Mouse (Mus musculus): Measurements from ENCODE around the gene Ddx31. TPM values are rescaled to one million over a fixed set of nuclear protein-coding genes. Genes with fewer than 3 reads are reported as not detected.
A peak's percentile ranks its signal among the peaks of the same experiment; 100 is the strongest.

Gene Ddx31
- polyA plus RNA-seq (2015; fragmentation: Nextera tagmentation; extraction: Ambion mirVana) = 3.6 and 3.9 TPM in 2 replicates

GRCm38 (mm10) chr2:28840222-28840951 lies at the start of gene Ddx31, which contains the start of gene Gtf3c4:
Gene Ddx31, plus strand, starts transcription at chr2:28840406.
Gene Gtf3c4, minus strand, starts transcription at chr2:28840360.
- Histone ChIP-seq H3K9me3 (replicated peaks; ENCODE audit: control insufficient read depth, low read length) (no peaks in the 10 kb centered on the region), H3K4me1 (ENCODE audit: control insufficient read depth, low read depth, low read length) (peaks cover 28% of the 10 kb centered on the region), H3K27ac (ENCODE audit: low read length) (peak within 1 kb of the TSS; percentile 82), H3K36me3 (ENCODE audit: control insufficient read depth, insufficient read depth) (no peaks in the 10 kb centered on the region), H3K27me3 (ENCODE audit: control insufficient read depth, insufficient read depth, low read depth, low read length) (no peaks in the 10 kb centered on the region), H3K9ac (ENCODE audit: low read depth, low read length) (peak within 1 kb of the TSS; percentile 87), H3K4me3 (ENCODE audit: low read depth, low read length) (peak within 1 kb of the TSS; percentile 96), H3K4me2 (ENCODE audit: low read depth, low read length) (peak within 1 kb of the TSS; percentile 74)
- peak; percentile 94 for ATAC-seq (ENCODE audit: low read depth)
- under 1% methylated on average over 63 of the region's 63 CpGs for WGBS (ENCODE audit: insufficient replicate concordance)

GRCm38 (mm10) chr2:28792931-28793610 lies 47.1 kb upstream of the Ddx31 start:
- Histone ChIP-seq H3K4me1 (ENCODE audit: control insufficient read depth, low read depth, low read length) (no peaks in the 10 kb centered on the region), H3K9me3 (replicated peaks; ENCODE audit: control insufficient read depth, low read length) (no peaks in the 10 kb centered on the region), H3K4me2 (ENCODE audit: low read depth, low read length) (no peak overlapping the region), H3K27me3 (ENCODE audit: control insufficient read depth, insufficient read depth, low read depth, low read length) (no peaks in the 10 kb centered on the region), H3K9ac (ENCODE audit: low read depth, low read length) (no peak overlapping the region), H3K27ac (ENCODE audit: low read length) (no peak overlapping the region), H3K36me3 (ENCODE audit: control insufficient read depth, insufficient read depth) (no peaks in the 10 kb centered on the region), H3K4me3 (ENCODE audit: low read depth, low read length) (no peak overlapping the region)
- 17% methylated on average over 5 of the region's 6 CpGs for WGBS (ENCODE audit: insufficient replicate concordance)
- no peak for ATAC-seq (ENCODE audit: low read depth)

GRCm38 (mm10) chr2:28794623-28795022 lies 45.6 kb upstream of the Ddx31 start:
- Histone ChIP-seq H3K4me2 (ENCODE audit: low read depth, low read length) (no peak overlapping the region), H3K4me1 (ENCODE audit: control insufficient read depth, low read depth, low read length) (no peaks in the 10 kb centered on the region), H3K27ac (ENCODE audit: low read length) (no peak overlapping the region), H3K36me3 (ENCODE audit: control insufficient read depth, insufficient read depth) (no peaks in the 10 kb centered on the region), H3K4me3 (ENCODE audit: low read depth, low read length) (no peak overlapping the region), H3K9me3 (replicated peaks; ENCODE audit: control insufficient read depth, low read length) (no peaks in the 10 kb centered on the region), H3K27me3 (ENCODE audit: control insufficient read depth, insufficient read depth, low read depth, low read length) (no peaks in the 10 kb centered on the region), H3K9ac (ENCODE audit: low read depth, low read length) (no peak overlapping the region)
- no peak for ATAC-seq (ENCODE audit: low read depth)
- WGBS (ENCODE audit: insufficient replicate concordance) = 64% methylated on average over 5 of the region's 5 CpGs

- ATAC-seq (ENCODE audit: low read depth) = no peak
- 15% methylated on average over 8 of the region's 8 CpGs for whole genome bisulfite sequencing (ENCODE audit: insufficient replicate concordance)
- no peak overlapping the region for H3K27ac ChIP-seq (ENCODE audit: low read length)
These were observed 43.9 kb upstream of the Ddx31 start for GRCm38 (mm10) chr2:28796298-28796697.

GRCm38 (mm10) chr2:28797490-28798106 lies 42.6 kb upstream of the Ddx31 start:
- H3K36me3 ChIP-seq (ENCODE audit: control insufficient read depth, insufficient read depth) = no peaks in the 10 kb centered on the region
- H3K27ac ChIP-seq (ENCODE audit: low read length) = no peak overlapping the region
- H3K4me3 ChIP-seq (ENCODE audit: low read depth, low read length) = no peak overlapping the region
- WGBS (ENCODE audit: insufficient replicate concordance) = 58% methylated on average over 18 of the region's 18 CpGs
- no peaks in the 10 kb centered on the region for H3K4me1 ChIP-seq (ENCODE audit: control insufficient read depth, low read depth, low read length)
- no peak overlapping the region for H3K4me2 ChIP-seq (ENCODE audit: low read depth, low read length)
- H3K9me3 ChIP-seq (replicated peaks; ENCODE audit: control insufficient read depth, low read length) = no peaks in the 10 kb centered on the region
- H3K9ac ChIP-seq (ENCODE audit: low read depth, low read length) = no peak overlapping the region
- H3K27me3 ChIP-seq (ENCODE audit: control insufficient read depth, insufficient read depth, low read depth, low read length) = no peaks in the 10 kb centered on the region
- ATAC-seq (ENCODE audit: low read depth) = no peak

More at GRCm38 (mm10) chr2:28796298-28796697, 43.9 kb upstream of the Ddx31 start:
- no peak overlapping the region for H3K4me3 ChIP-seq (ENCODE audit: low read depth, low read length)
- H3K27me3 ChIP-seq (ENCODE audit: control insufficient read depth, insufficient read depth, low read depth, low read length) = no peaks in the 10 kb centered on the region
- H3K9ac ChIP-seq (ENCODE audit: low read depth, low read length) = no peak overlapping the region
- no peaks in the 10 kb centered on the region for H3K4me1 ChIP-seq (ENCODE audit: control insufficient read depth, low read depth, low read length)
- H3K9me3 ChIP-seq (replicated peaks; ENCODE audit: control insufficient read depth, low read length) = no peaks in the 10 kb centered on the region
- H3K36me3 ChIP-seq (ENCODE audit: control insufficient read depth, insufficient read depth) = no peaks in the 10 kb centered on the region
- no peak overlapping the region for H3K4me2 ChIP-seq (ENCODE audit: low read depth, low read length)

- H3K27ac ChIP-seq (ENCODE audit: low read length) = no peak overlapping the region
- no peaks in the 10 kb centered on the region for H3K9me3 ChIP-seq (replicated peaks; ENCODE audit: control insufficient read depth, low read length)
- no peak overlapping the region for H3K4me3 ChIP-seq (ENCODE audit: low read depth, low read length)
- no peaks in the 10 kb centered on the region for H3K27me3 ChIP-seq (ENCODE audit: control insufficient read depth, insufficient read depth, low read depth, low read length)
- H3K4me2 ChIP-seq (ENCODE audit: low read depth, low read length) = no peak overlapping the region
- H3K9ac ChIP-seq (ENCODE audit: low read depth, low read length) = no peak overlapping the region
- ATAC-seq (ENCODE audit: low read depth) = no peak
- H3K36me3 ChIP-seq (ENCODE audit: control insufficient read depth, insufficient read depth) = no peaks in the 10 kb centered on the region
- 12% methylated on average over 3 of the region's 3 CpGs for WGBS (ENCODE audit: insufficient replicate concordance)
- H3K4me1 ChIP-seq (ENCODE audit: control insufficient read depth, low read depth, low read length) = no peaks in the 10 kb centered on the region
These were observed 41.8 kb upstream of the Ddx31 start for GRCm38 (mm10) chr2:28798390-28798789.

GRCm38 (mm10) chr2:28799575-28799974 lies 40.6 kb upstream of the Ddx31 start:
- Histone ChIP-seq H3K9me3 (replicated peaks; ENCODE audit: control insufficient read depth, low read length) (no peaks in the 10 kb centered on the region), H3K27me3 (ENCODE audit: control insufficient read depth, insufficient read depth, low read depth, low read length) (no peaks in the 10 kb centered on the region), H3K4me1 (ENCODE audit: control insufficient read depth, low read depth, low read length) (no peaks in the 10 kb centered on the region), H3K4me2 (ENCODE audit: low read depth, low read length) (no peak overlapping the region), H3K9ac (ENCODE audit: low read depth, low read length) (no peak overlapping the region), H3K36me3 (ENCODE audit: control insufficient read depth, insufficient read depth) (no peaks in the 10 kb centered on the region), H3K27ac (ENCODE audit: low read length) (no peak overlapping the region), H3K4me3 (ENCODE audit: low read depth, low read length) (no peak overlapping the region)
- 54% methylated on average over 2 of the region's 2 CpGs for WGBS (ENCODE audit: insufficient replicate concordance)
- no peak for ATAC-seq (ENCODE audit: low read depth)

- Histone ChIP-seq H3K27ac (ENCODE audit: low read length) (no peak overlapping the region), H3K4me1 (ENCODE audit: control insufficient read depth, low read depth, low read length) (no peaks in the 10 kb centered on the region), H3K4me3 (ENCODE audit: low read depth, low read length) (no peak overlapping the region), H3K9me3 (replicated peaks; ENCODE audit: control insufficient read depth, low read length) (no peaks in the 10 kb centered on the region), H3K36me3 (ENCODE audit: control insufficient read depth, insufficient read depth) (no peaks in the 10 kb centered on the region), H3K4me2 (ENCODE audit: low read depth, low read length) (no peak overlapping the region), H3K9ac (ENCODE audit: low read depth, low read length) (no peak overlapping the region), H3K27me3 (ENCODE audit: control insufficient read depth, insufficient read depth, low read depth, low read length) (no peaks in the 10 kb centered on the region)
- 51% methylated on average over 7 of the region's 7 CpGs for WGBS (ENCODE audit: insufficient replicate concordance)
- no peak for ATAC-seq (ENCODE audit: low read depth)
These were observed 36.8 kb upstream of the Ddx31 start for GRCm38 (mm10) chr2:28803406-28803805.

- no peak overlapping the region for H3K4me2 ChIP-seq (ENCODE audit: low read depth, low read length)
- ATAC-seq (ENCODE audit: low read depth) = no peak
- no peaks in the 10 kb centered on the region for H3K27me3 ChIP-seq (ENCODE audit: control insufficient read depth, insufficient read depth, low read depth, low read length)
- H3K36me3 ChIP-seq (ENCODE audit: control insufficient read depth, insufficient read depth) = no peaks in the 10 kb centered on the region
- 56% methylated on average over 6 of the region's 6 CpGs for WGBS (ENCODE audit: insufficient replicate concordance)
- H3K9me3 ChIP-seq (replicated peaks; ENCODE audit: control insufficient read depth, low read length) = no peaks in the 10 kb centered on the region
- no peak overlapping the region for H3K9ac ChIP-seq (ENCODE audit: low read depth, low read length)
- H3K27ac ChIP-seq (ENCODE audit: low read length) = no peak overlapping the region
- no peak overlapping the region for H3K4me3 ChIP-seq (ENCODE audit: low read depth, low read length)
- no peaks in the 10 kb centered on the region for H3K4me1 ChIP-seq (ENCODE audit: control insufficient read depth, low read depth, low read length)
These were observed 31.4 kb upstream of the Ddx31 start for GRCm38 (mm10) chr2:28808841-28809240.
